Mouse (Mus musculus): ENCODE data around the gene G3bp1. TPM values are rescaled to one million over a fixed set of nuclear protein-coding genes. Genes with fewer than 3 reads are reported as not detected.
A peak's percentile ranks its signal among the peaks of the same experiment; 100 is the strongest.

G3bp1 gene
- total and polyA plus RNA-seq, 3 experiments, result 22.0 to 41.3 (median 40.0) TPM

DNA sequence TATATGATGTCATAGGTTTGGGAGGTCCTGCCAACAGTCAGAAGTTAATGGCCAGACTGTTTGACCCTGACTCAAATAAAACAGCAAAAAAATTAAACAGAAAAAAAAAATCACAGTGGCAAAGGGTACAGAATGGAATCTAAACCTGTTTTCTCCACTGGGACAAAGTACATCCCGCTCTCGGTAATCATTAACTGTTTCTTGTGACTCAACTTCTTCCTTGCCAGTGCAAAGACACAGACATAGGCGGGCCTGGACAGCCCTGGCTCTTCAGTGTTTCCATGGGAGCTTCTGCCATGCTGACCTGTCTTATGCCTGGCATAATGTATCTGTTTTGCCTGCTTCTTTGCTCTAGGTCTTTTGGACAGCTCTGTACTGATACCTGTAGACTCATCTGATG lies 4.3 kb upstream of the G3bp1 start:
- 86% methylated on average over 3 of the region's 3 CpGs for WGBS
- Histone ChIP-seq H3K27me3 (ENCODE audit: control insufficient read depth, insufficient read depth, low read length) (no peaks in the 10 kb centered on the region), H3K9ac (ENCODE audit: low read depth, low read length) (no peak overlapping the region), H3K79me2 (replicated peaks; ENCODE audit: control insufficient read depth, insufficient read depth, low read length) (peaks cover 3% of the 10 kb centered on the region), H3K4me3 (no peak overlapping the region), H3K4me1 (ENCODE audit: control insufficient read depth, insufficient read depth, low read length) (peaks cover 8% of the 10 kb centered on the region), H3K36me3 (ENCODE audit: control insufficient read depth, insufficient read depth, low read length) (no peaks in the 10 kb centered on the region), H3K27ac (no peak overlapping the region)
- no peak for DNase-seq
- TF ChIP-seq POLR2A (IDR thresholded peaks at IDR 0.05; ENCODE audit: insufficient read depth, low read depth, low read length), result no peak
- no peak for TF ChIP-seq EP300 (IDR thresholded peaks at IDR 0.05; ENCODE audit: insufficient read depth, low read depth, low read length)
- no peak for TF ChIP-seq CTCF (IDR thresholded peaks at IDR 0.05)
- intact Hi-C loops (cut with DNase I), result no loop called here

GRCm38 (mm10) chr11:55468012-55468411 lies 1.5 kb upstream of the G3bp1 start:
- Histone ChIP-seq H3K79me2 (replicated peaks; ENCODE audit: control insufficient read depth, insufficient read depth, low read length) (peaks cover 5% of the 10 kb centered on the region), H3K9ac (ENCODE audit: low read depth, low read length) (peak overlapping the region; percentile 84), H3K27ac (peak overlapping the region; percentile 99), H3K4me1 (ENCODE audit: control insufficient read depth, insufficient read depth, low read length) (peaks cover 8% of the 10 kb centered on the region), H3K4me3 (peak overlapping the region; percentile 69), H3K36me3 (ENCODE audit: control insufficient read depth, insufficient read depth, low read length) (peaks cover 7% of the 10 kb centered on the region), H3K27me3 (ENCODE audit: control insufficient read depth, insufficient read depth, low read length) (no peaks in the 10 kb centered on the region)
- intact Hi-C loops (cut with DNase I), result no loop called here
- TF ChIP-seq EP300 (IDR thresholded peaks at IDR 0.05; ENCODE audit: insufficient read depth, low read depth, low read length) (0 out of 2 replicates have a peak, but pooled peaks have one; percentile 34), POLR2A (IDR thresholded peaks at IDR 0.05; ENCODE audit: insufficient read depth, low read depth, low read length) (no peak), CTCF (IDR thresholded peaks at IDR 0.05) (no peak)
- WGBS, result 43% methylated on average over 10 of the region's 10 CpGs
- peak; percentile 49 to 56 for DNase-seq

DNA sequence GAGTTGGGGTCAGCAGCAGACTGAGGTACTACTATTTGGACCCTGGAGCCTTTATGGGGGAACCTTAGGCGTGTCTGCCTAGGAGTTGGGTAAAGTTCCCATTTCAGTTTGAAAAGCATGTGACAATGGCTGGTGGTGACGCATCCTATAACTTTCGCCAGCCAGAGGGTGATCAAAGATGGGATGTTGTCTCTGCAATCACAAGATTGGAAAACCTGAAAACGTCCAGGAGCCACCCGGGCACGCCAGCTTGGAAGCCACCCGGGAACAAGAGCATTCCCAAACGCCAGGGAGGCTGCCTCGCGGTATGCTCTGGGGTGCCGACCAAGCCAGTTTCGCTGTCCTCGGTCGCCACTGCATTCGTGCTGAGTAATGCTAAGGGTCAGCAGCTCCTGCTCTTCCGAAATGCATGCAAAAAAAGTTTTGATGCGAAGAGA lies 856 bp upstream of the G3bp1 start:
- DNase-seq, result no peak
- peaks cover 8% of the 10 kb centered on the region for H3K4me1 ChIP-seq (ENCODE audit: control insufficient read depth, insufficient read depth, low read length)
- H3K79me2 ChIP-seq (replicated peaks; ENCODE audit: control insufficient read depth, insufficient read depth, low read length), result peaks cover 5% of the 10 kb centered on the region
- intact Hi-C loops (cut with DNase I), result no loop called here
- peak overlapping the region; percentile 99 for H3K27ac ChIP-seq
- H3K9ac ChIP-seq (ENCODE audit: low read depth, low read length), result peak overlapping the region; percentile 84
- no peak for TF ChIP-seq EP300 (IDR thresholded peaks at IDR 0.05; ENCODE audit: insufficient read depth, low read depth, low read length)
- TF ChIP-seq POLR2A (IDR thresholded peaks at IDR 0.05; ENCODE audit: insufficient read depth, low read depth, low read length), result no peak
- no peak for TF ChIP-seq CTCF (IDR thresholded peaks at IDR 0.05)
- H3K36me3 ChIP-seq (ENCODE audit: control insufficient read depth, insufficient read depth, low read length), result peaks cover 9% of the 10 kb centered on the region
- H3K4me3 ChIP-seq, result peak overlapping the region; percentile 69
- WGBS, result 2% methylated on average over 17 of the region's 17 CpGs
- H3K27me3 ChIP-seq (ENCODE audit: control insufficient read depth, insufficient read depth, low read length), result no peaks in the 10 kb centered on the region

- no peaks in the 10 kb centered on the region for H3K27me3 ChIP-seq (ENCODE audit: control insufficient read depth, insufficient read depth, low read length)
- intact Hi-C loops (cut with DNase I), result no loop called here
- peak overlapping the region; percentile 89 for H3K9ac ChIP-seq (ENCODE audit: low read depth, low read length)
- peak overlapping the region; percentile 91 for H3K4me3 ChIP-seq
- H3K4me1 ChIP-seq (ENCODE audit: control insufficient read depth, insufficient read depth, low read length), result peaks cover 14% of the 10 kb centered on the region
- peaks cover 17% of the 10 kb centered on the region for H3K36me3 ChIP-seq (ENCODE audit: control insufficient read depth, insufficient read depth, low read length)
- under 1% methylated on average over 46 of the region's 46 CpGs for WGBS
- H3K27ac ChIP-seq, result peak overlapping the region; percentile 91
- H3K79me2 ChIP-seq (replicated peaks; ENCODE audit: control insufficient read depth, insufficient read depth, low read length), result peaks cover 10% of the 10 kb centered on the region
- peak; percentile 26 to 42 for DNase-seq
- no peak for TF ChIP-seq EP300 (IDR thresholded peaks at IDR 0.05; ENCODE audit: insufficient read depth, low read depth, low read length)
- no peak for TF ChIP-seq POLR2A (IDR thresholded peaks at IDR 0.05; ENCODE audit: insufficient read depth, low read depth, low read length)
- no peak for TF ChIP-seq CTCF (IDR thresholded peaks at IDR 0.05)
Observed at GRCm38 (mm10) chr11:55469923-55470691, 622 bp downstream of the G3bp1 start.

GRCm38 (mm10) chr11:55470761-55471160 lies 1.3 kb downstream of the G3bp1 start:
- Histone ChIP-seq H3K79me2 (replicated peaks; ENCODE audit: control insufficient read depth, insufficient read depth, low read length) (peaks cover 11% of the 10 kb centered on the region), H3K27ac (peak overlapping the region; percentile 0; the same call in 1 of the 2 replicates), H3K36me3 (ENCODE audit: control insufficient read depth, insufficient read depth, low read length) (peaks cover 20% of the 10 kb centered on the region), H3K27me3 (ENCODE audit: control insufficient read depth, insufficient read depth, low read length) (no peaks in the 10 kb centered on the region), H3K4me1 (ENCODE audit: control insufficient read depth, insufficient read depth, low read length) (peaks cover 15% of the 10 kb centered on the region), H3K9ac (ENCODE audit: low read depth, low read length) (no peak overlapping the region), H3K4me3 (peak overlapping the region; percentile 91)
- DNase-seq, result no peak
- intact Hi-C loops (cut with DNase I), result no loop called here
- 4% methylated on average over 8 of the region's 8 CpGs for whole genome bisulfite sequencing
- TF ChIP-seq CTCF (IDR thresholded peaks at IDR 0.05) (no peak), POLR2A (IDR thresholded peaks at IDR 0.05; ENCODE audit: insufficient read depth, low read depth, low read length) (no peak), EP300 (IDR thresholded peaks at IDR 0.05; ENCODE audit: insufficient read depth, low read depth, low read length) (no peak)

DNA sequence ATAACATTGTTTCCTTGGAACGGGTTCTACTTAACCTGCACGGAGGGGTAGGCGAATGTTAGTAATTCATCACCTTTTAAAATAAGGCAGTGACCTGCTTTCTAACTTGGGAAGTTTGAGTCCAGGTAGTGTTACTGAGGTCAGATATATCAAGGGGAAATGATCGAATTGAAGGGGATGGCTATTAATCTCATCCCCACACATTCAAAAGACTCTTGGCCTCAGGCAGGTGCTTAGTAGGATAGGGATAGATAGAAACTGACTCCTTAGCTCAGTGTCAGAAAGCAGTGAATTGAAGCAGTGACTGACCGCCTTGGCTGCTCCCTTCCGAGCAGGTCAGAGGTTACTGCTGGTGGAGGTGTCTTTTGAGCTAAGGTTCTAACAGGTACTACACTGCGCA lies 2.0 kb downstream of the G3bp1 start:
- 0 out of 2 replicates have a peak overlapping the region, but pooled peaks have one; percentile 20 for H3K9ac ChIP-seq (ENCODE audit: low read depth, low read length)
- no peaks in the 10 kb centered on the region for H3K27me3 ChIP-seq (ENCODE audit: control insufficient read depth, insufficient read depth, low read length)
- no peak for DNase-seq
- peaks cover 14% of the 10 kb centered on the region for H3K79me2 ChIP-seq (replicated peaks; ENCODE audit: control insufficient read depth, insufficient read depth, low read length)
- no peak overlapping the region for H3K27ac ChIP-seq
- WGBS, result 79% methylated on average over 7 of the region's 7 CpGs
- peaks cover 23% of the 10 kb centered on the region for H3K36me3 ChIP-seq (ENCODE audit: control insufficient read depth, insufficient read depth, low read length)
- intact Hi-C loops (cut with DNase I), result no loop called here
- no peak overlapping the region; the same call in 1 of the 2 replicates for H3K4me3 ChIP-seq
- peaks cover 16% of the 10 kb centered on the region for H3K4me1 ChIP-seq (ENCODE audit: control insufficient read depth, insufficient read depth, low read length)
- TF ChIP-seq POLR2A (IDR thresholded peaks at IDR 0.05; ENCODE audit: insufficient read depth, low read depth, low read length), result no peak
- TF ChIP-seq CTCF (IDR thresholded peaks at IDR 0.05), result no peak
- TF ChIP-seq EP300 (IDR thresholded peaks at IDR 0.05; ENCODE audit: insufficient read depth, low read depth, low read length), result no peak
